Mouse (Mus musculus): Measurements from ENCODE around the gene Rab30. TPM values are rescaled to one million over a fixed set of nuclear protein-coding genes. Genes with fewer than 3 reads are reported as not detected.

The Rab30 gene
- polyA plus RNA-seq (2015; fragmentation: Nextera tagmentation; extraction: Ambion mirVana), result 20.9 and 24.1 TPM in 2 replicates

DNA sequence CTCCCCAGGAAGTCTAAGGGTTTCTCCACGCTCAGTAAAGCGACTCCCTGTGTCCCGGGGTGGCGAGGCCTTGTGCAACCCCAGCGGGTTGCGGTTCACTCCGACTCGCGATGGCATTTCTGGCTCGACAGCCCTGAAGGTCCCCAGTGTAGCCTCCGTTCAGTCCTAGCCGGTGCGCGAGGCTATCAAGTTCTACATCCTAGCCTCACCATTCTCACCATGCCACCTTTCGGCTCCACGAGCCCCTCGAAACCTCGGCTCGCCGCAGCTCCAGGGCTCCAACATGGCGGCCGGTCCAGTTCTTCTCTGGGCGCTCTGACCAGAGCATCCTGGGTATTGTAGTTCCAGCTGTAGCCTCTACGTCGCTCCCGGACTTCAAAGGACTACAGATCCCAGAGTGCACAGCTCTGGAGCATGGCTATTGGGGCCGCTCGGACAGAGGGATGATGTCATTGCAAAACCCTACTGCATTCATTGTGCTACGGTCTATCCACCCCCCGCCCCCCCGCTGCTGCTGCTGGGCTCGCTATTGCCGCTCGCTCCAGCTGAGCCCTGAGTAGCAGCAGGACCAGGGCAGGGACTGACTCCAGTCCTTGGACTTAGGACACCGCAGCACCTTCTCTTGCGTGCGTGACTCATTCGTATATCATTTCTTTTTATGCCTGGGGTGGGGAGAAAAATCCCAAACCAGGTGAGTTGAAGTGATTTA, at the start of gene Rab30:
Rab30 (plus strand) TSS at position 452 of the 709 bp plus-strand sequence.
- ATAC-seq (ENCODE audit: insufficient read depth, low FRiP score), result peak; percentile 100
- Histone ChIP-seq H3K4me2 (ENCODE audit: low read depth, low read length) (peak within 1 kb of the TSS; percentile 91), H3K4me3 (replicated peaks; ENCODE audit: low read length) (peak within 1 kb of the TSS; percentile 69), H3K27ac (ENCODE audit: low read length) (peak within 1 kb of the TSS; percentile 90), H3K9me3 (replicated peaks; ENCODE audit: control insufficient read depth, low read length) (no peaks in the 10 kb centered on the region), H3K36me3 (ENCODE audit: control insufficient read depth, insufficient read depth, low read length) (no peaks in the 10 kb centered on the region), H3K27me3 (ENCODE audit: control insufficient read depth, insufficient read depth, low read length) (no peaks in the 10 kb centered on the region), H3K9ac (ENCODE audit: low read length) (peak within 1 kb of the TSS; percentile 91), H3K4me1 (ENCODE audit: control insufficient read depth, insufficient read depth, low read length) (peaks cover 24% of the 10 kb centered on the region)
- under 1% methylated on average over 38 of the region's 38 CpGs for WGBS

DNA sequence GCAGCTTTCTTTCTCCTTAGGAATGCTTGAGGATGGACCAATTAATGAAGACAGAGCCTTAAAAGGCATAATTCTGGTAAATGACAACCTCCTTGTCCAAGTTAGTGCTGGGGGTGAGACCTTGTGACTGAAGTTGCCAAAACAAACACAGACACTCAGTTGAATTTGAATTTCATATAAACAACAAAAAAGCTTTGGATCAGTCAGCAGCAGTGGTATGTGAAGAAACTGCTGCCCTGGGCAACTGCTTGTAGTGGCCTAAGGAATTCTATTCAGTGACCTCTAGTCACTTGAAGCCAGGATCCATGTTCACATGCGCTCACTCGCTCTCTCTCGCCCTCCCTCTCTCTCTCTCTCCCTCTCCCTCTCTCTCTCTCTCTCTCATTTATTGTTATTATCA, 45.0 kb upstream of the Rab30 start:
- Histone ChIP-seq H3K9me3 (replicated peaks; ENCODE audit: control insufficient read depth, low read length) (no peaks in the 10 kb centered on the region), H3K4me3 (replicated peaks; ENCODE audit: low read length) (no peak overlapping the region), H3K36me3 (ENCODE audit: control insufficient read depth, insufficient read depth, low read length) (no peaks in the 10 kb centered on the region), H3K27me3 (ENCODE audit: control insufficient read depth, insufficient read depth, low read length) (no peaks in the 10 kb centered on the region), H3K27ac (ENCODE audit: low read length) (no peak overlapping the region), H3K4me1 (ENCODE audit: control insufficient read depth, insufficient read depth, low read length) (no peaks in the 10 kb centered on the region), H3K4me2 (ENCODE audit: low read depth, low read length) (no peak overlapping the region), H3K9ac (ENCODE audit: low read length) (no peak overlapping the region)
- 75% methylated on average over 3 of the region's 3 CpGs for WGBS
- ATAC-seq (ENCODE audit: insufficient read depth, low FRiP score), result no peak

DNA sequence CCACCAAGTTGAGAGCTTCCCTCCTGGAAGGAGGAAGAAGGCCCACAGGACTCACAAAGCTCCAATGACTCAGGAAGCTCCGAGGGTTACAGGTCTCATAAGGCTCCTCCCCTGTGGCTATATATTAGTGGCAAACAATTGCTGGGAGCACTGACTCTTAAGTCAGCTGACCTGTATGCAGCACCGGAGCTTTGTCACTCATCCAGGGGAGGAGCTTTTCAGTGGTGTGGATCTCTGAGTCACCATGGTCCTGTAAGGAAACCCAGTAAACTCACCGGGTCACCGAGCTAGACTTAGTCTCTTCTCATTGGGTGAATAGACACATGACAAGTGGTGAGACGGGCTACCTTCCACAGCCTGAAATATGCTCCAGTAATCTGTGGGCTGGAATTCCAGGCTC, 42.6 kb upstream of the Rab30 start:
- H3K36me3 ChIP-seq (ENCODE audit: control insufficient read depth, insufficient read depth, low read length), result no peaks in the 10 kb centered on the region
- H3K4me1 ChIP-seq (ENCODE audit: control insufficient read depth, insufficient read depth, low read length), result no peaks in the 10 kb centered on the region
- H3K9ac ChIP-seq (ENCODE audit: low read length), result no peak overlapping the region
- no peak overlapping the region for H3K4me2 ChIP-seq (ENCODE audit: low read depth, low read length)
- no peak overlapping the region for H3K27ac ChIP-seq (ENCODE audit: low read length)
- ATAC-seq (ENCODE audit: insufficient read depth, low FRiP score), result peak; percentile 68
- H3K4me3 ChIP-seq (replicated peaks; ENCODE audit: low read length), result no peak overlapping the region
- H3K9me3 ChIP-seq (replicated peaks; ENCODE audit: control insufficient read depth, low read length), result no peaks in the 10 kb centered on the region
- no peaks in the 10 kb centered on the region for H3K27me3 ChIP-seq (ENCODE audit: control insufficient read depth, insufficient read depth, low read length)
- 66% methylated on average over 5 of the region's 5 CpGs for WGBS

DNA sequence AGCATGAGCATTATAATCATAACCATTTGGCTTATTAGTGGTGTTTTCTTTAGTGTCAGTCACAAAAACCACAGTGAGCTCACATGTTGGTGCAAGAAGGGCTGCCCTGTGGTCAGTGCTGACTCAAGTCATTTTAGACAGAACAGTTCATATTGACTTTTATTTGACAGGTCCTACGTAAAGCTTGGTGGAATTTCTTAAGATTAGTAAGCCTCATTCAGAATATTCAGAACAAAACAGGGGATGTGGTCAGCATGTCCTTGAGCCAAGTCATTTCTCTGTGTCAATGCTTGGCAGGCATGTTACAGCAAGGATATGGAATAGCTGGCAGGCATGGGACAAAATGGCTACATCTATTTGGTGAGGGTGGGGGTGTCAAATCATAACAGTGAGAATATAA, 37.7 kb upstream of the Rab30 start:
- 53% methylated on average over 1 of the region's 1 CpGs for WGBS
- Histone ChIP-seq H3K27ac (ENCODE audit: low read length) (no peak overlapping the region), H3K9ac (ENCODE audit: low read length) (no peak overlapping the region), H3K4me3 (replicated peaks; ENCODE audit: low read length) (no peak overlapping the region), H3K4me1 (ENCODE audit: control insufficient read depth, insufficient read depth, low read length) (no peaks in the 10 kb centered on the region), H3K9me3 (replicated peaks; ENCODE audit: control insufficient read depth, low read length) (no peaks in the 10 kb centered on the region), H3K4me2 (ENCODE audit: low read depth, low read length) (no peak overlapping the region), H3K27me3 (ENCODE audit: control insufficient read depth, insufficient read depth, low read length) (no peaks in the 10 kb centered on the region), H3K36me3 (ENCODE audit: control insufficient read depth, insufficient read depth, low read length) (no peaks in the 10 kb centered on the region)
- ATAC-seq (ENCODE audit: insufficient read depth, low FRiP score), result no peak

DNA sequence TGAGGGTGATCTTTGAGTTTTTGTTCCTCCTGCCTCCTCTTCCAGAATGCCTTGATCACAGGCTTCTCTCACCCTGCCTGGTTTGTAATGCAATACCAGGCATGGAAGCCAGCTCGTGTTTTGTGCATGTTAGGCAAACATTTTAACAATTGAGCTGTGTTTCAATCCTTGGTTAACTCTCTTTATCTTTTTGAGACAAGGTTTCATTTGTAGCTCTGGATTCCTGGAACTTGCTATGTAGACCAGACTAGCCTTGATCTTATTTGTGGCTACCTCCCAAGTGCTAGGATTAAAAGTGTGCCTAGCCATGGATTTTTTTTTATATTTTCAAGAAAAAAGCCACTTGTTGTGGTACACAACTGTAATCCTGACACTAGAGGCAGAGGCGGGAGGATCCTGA, 35.9 kb upstream of the Rab30 start:
- Histone ChIP-seq H3K4me3 (replicated peaks; ENCODE audit: low read length) (no peak overlapping the region), H3K36me3 (ENCODE audit: control insufficient read depth, insufficient read depth, low read length) (no peaks in the 10 kb centered on the region), H3K27me3 (ENCODE audit: control insufficient read depth, insufficient read depth, low read length) (no peaks in the 10 kb centered on the region), H3K4me2 (ENCODE audit: low read depth, low read length) (no peak overlapping the region), H3K9me3 (replicated peaks; ENCODE audit: control insufficient read depth, low read length) (no peaks in the 10 kb centered on the region), H3K9ac (ENCODE audit: low read length) (no peak overlapping the region), H3K27ac (ENCODE audit: low read length) (no peak overlapping the region), H3K4me1 (ENCODE audit: control insufficient read depth, insufficient read depth, low read length) (no peaks in the 10 kb centered on the region)
- WGBS, result 58% methylated on average over 2 of the region's 2 CpGs
- ATAC-seq (ENCODE audit: insufficient read depth, low FRiP score), result no peak

DNA sequence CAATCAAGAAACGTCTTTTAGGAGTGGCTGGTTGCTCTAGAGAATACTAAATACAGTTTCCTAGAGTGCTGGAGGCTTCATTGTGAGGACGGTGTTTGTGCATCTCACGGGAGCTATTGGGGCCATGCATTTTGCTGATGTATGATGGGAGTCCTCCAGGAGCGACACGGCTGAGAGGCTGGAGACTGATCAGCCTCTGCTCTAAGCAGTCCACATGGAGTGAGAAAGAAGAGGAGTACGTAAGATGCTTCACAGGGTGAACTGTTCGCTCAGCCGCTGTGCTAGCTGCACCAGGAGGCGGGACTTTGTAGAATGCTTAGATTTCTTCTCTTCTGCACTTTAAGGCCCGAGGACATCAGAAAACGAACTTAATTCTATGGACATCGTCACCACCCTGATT, 34.7 kb upstream of the Rab30 start:
- no peak overlapping the region for H3K4me3 ChIP-seq (replicated peaks; ENCODE audit: low read length)
- H3K4me2 ChIP-seq (ENCODE audit: low read depth, low read length), result no peak overlapping the region
- H3K9me3 ChIP-seq (replicated peaks; ENCODE audit: control insufficient read depth, low read length), result no peaks in the 10 kb centered on the region
- H3K36me3 ChIP-seq (ENCODE audit: control insufficient read depth, insufficient read depth, low read length), result no peaks in the 10 kb centered on the region
- WGBS, result 71% methylated on average over 12 of the region's 12 CpGs
- H3K27ac ChIP-seq (ENCODE audit: low read length), result no peak overlapping the region
- no peaks in the 10 kb centered on the region for H3K4me1 ChIP-seq (ENCODE audit: control insufficient read depth, insufficient read depth, low read length)
- no peak for ATAC-seq (ENCODE audit: insufficient read depth, low FRiP score)
- H3K9ac ChIP-seq (ENCODE audit: low read length), result no peak overlapping the region
- no peaks in the 10 kb centered on the region for H3K27me3 ChIP-seq (ENCODE audit: control insufficient read depth, insufficient read depth, low read length)

DNA sequence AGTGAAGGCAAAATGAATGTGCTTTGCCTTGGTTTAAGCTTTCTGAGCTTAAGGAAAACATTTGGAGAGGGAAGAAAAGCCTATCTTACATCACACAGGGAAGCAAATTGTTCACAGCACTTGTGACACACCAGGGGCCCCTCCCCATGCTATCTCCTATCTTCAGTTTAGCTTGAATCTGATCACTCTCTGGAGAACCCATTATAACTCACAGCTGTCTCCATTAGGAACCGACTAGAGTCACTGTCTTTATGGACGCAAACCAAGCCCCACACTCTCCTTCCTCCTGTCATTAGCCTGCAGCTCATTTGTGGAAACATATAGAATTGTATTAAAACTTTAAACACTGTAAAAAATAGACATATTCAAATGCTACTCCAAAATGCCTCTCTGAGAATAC, 31.8 kb upstream of the Rab30 start:
- H3K27ac ChIP-seq (ENCODE audit: low read length), result no peak overlapping the region
- H3K4me1 ChIP-seq (ENCODE audit: control insufficient read depth, insufficient read depth, low read length), result no peaks in the 10 kb centered on the region
- no peak for ATAC-seq (ENCODE audit: insufficient read depth, low FRiP score)
- H3K4me3 ChIP-seq (replicated peaks; ENCODE audit: low read length), result no peak overlapping the region
- H3K9me3 ChIP-seq (replicated peaks; ENCODE audit: control insufficient read depth, low read length), result no peaks in the 10 kb centered on the region
- WGBS, result 25% methylated on average over 2 of the region's 2 CpGs
- no peak overlapping the region for H3K4me2 ChIP-seq (ENCODE audit: low read depth, low read length)
- no peak overlapping the region for H3K9ac ChIP-seq (ENCODE audit: low read length)
- H3K36me3 ChIP-seq (ENCODE audit: control insufficient read depth, insufficient read depth, low read length), result no peaks in the 10 kb centered on the region
- H3K27me3 ChIP-seq (ENCODE audit: control insufficient read depth, insufficient read depth, low read length), result no peaks in the 10 kb centered on the region

DNA sequence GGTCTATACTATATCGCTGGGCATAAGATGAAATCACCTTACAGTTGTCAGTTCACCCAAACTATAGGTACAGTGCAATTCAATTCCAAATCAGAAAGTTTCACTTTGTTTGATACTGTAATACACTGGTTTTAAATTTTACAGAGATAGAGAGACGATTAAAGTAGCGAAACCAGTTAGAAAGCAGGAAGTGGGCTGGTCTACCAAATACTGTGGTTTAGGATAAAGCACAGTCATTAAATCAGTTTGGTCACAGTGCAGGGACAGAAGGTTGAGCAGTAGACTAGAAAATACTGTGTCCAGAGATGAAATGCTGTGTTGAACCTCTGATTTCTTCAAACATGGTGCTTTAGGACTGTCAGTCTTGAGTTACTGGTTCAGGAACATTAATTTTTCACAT, 29.8 kb upstream of the Rab30 start:
- H3K27ac ChIP-seq (ENCODE audit: low read length), result no peak overlapping the region
- H3K9me3 ChIP-seq (replicated peaks; ENCODE audit: control insufficient read depth, low read length), result no peaks in the 10 kb centered on the region; the same call in 1 of the 2 replicates
- no peak overlapping the region for H3K4me2 ChIP-seq (ENCODE audit: low read depth, low read length)
- H3K36me3 ChIP-seq (ENCODE audit: control insufficient read depth, insufficient read depth, low read length), result no peaks in the 10 kb centered on the region
- no peak for ATAC-seq (ENCODE audit: insufficient read depth, low FRiP score)
- no peak overlapping the region for H3K9ac ChIP-seq (ENCODE audit: low read length)
- H3K27me3 ChIP-seq (ENCODE audit: control insufficient read depth, insufficient read depth, low read length), result no peaks in the 10 kb centered on the region
- H3K4me3 ChIP-seq (replicated peaks; ENCODE audit: low read length), result no peak overlapping the region
- 76% methylated on average over 3 of the region's 3 CpGs for WGBS
- no peaks in the 10 kb centered on the region for H3K4me1 ChIP-seq (ENCODE audit: control insufficient read depth, insufficient read depth, low read length)

DNA sequence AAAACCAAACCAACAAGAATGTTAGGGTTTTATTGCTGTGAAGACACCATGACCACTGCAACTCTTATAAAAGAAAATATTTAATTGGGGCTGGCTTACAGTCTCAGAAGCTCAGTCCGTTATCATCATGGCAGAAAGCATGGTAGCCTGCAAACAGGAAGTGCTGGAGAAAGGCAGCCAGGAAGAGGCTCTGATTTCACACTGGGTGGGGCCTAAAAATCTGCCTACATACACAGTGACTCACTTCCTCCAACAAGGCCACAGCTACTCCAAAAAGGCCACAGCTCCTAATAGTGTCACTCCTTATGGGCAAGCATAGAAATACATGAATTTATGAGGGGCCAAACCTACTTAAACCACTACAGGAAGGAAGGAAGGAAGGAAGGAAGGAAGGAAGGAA, 26.3 kb upstream of the Rab30 start:
- WGBS, result 75% methylated on average over 1 of the region's 1 CpGs
- no peak overlapping the region for H3K27ac ChIP-seq (ENCODE audit: low read length)
- H3K9me3 ChIP-seq (replicated peaks; ENCODE audit: control insufficient read depth, low read length), result no peaks in the 10 kb centered on the region; the same call in 1 of the 2 replicates
- no peak overlapping the region for H3K4me3 ChIP-seq (replicated peaks; ENCODE audit: low read length)
- ATAC-seq (ENCODE audit: insufficient read depth, low FRiP score), result no peak
- H3K36me3 ChIP-seq (ENCODE audit: control insufficient read depth, insufficient read depth, low read length), result no peaks in the 10 kb centered on the region
- no peak overlapping the region for H3K9ac ChIP-seq (ENCODE audit: low read length)
- no peaks in the 10 kb centered on the region for H3K4me1 ChIP-seq (ENCODE audit: control insufficient read depth, insufficient read depth, low read length)
- no peaks in the 10 kb centered on the region for H3K27me3 ChIP-seq (ENCODE audit: control insufficient read depth, insufficient read depth, low read length)
- no peak overlapping the region for H3K4me2 ChIP-seq (ENCODE audit: low read depth, low read length)
